Mouse (Mus musculus) cerebellum, adult 2 months (tissue): ENCODE measurements around the gene Samd10. TPM values are rescaled to one million over a fixed set of nuclear protein-coding genes. Genes with fewer than 3 reads are reported as not detected.

Experiments
- DNase-seq, 2 experiments: peaks; one replicate each; pipeline ENCODE4 v3.0.0; 2021
- H3K27ac ChIP-seq: fragments of 200-500 bp; 2 replicates; pipeline ENCODE4 v1.5.1; 2012; ENCODE audit warnings: low read length, control low read depth, inconsistent platforms; ENCODE audit not compliant: insufficient read depth
- H3K27me3 ChIP-seq: fragments of 200-500 bp; 2 replicates; pipeline ENCODE4 v1.6.1; 2012; ENCODE audit warnings: inconsistent platforms, mild to moderate bottlenecking, low read length, moderate library complexity; ENCODE audit not compliant: control insufficient read depth, insufficient read depth
- H3K4me1 ChIP-seq: fragments of 200-500 bp; 2 replicates; pipeline ENCODE4 v1.6.1; 2011; ENCODE audit warnings: low read length; ENCODE audit not compliant: control insufficient read depth, insufficient read depth
- H3K4me3 ChIP-seq: fragments of 200-500 bp; replicated peaks from 2 replicates; pipeline ENCODE3; 2011; ENCODE audit warnings: mild to moderate bottlenecking, low read depth, low read length, control low read depth; ENCODE audit not compliant: insufficient read depth
- POLR2A ChIP-seq: fragments of 200-500 bp; IDR thresholded peaks from 2 replicates; pipeline ENCODE4 v1.6.1; 2011; ENCODE audit warnings: low read length, control low read depth, borderline replicate concordance; ENCODE audit not compliant: insufficient read depth
- WGBS: fragments of 180-500 bp; shearing (Covaris S2); methylation state at CpG from one replicate; pipeline ENCODE4 v1.1.7; 2018; 5-methylcytosine and 5-hydroxymethylcytosine counted together
- polyA plus RNA-seq: library from polyadenylated mRNA; depleted of rRNA; stranded (reverse); fragments of >200 nt; gene quantifications from 2 replicates; pipeline ENCODE4 v1.2.3, GENCODE M21; 2012; rRNA removed

Samd10 gene
- polyA plus RNA-seq, 1 experiment, result 61.0 TPM

DNA sequence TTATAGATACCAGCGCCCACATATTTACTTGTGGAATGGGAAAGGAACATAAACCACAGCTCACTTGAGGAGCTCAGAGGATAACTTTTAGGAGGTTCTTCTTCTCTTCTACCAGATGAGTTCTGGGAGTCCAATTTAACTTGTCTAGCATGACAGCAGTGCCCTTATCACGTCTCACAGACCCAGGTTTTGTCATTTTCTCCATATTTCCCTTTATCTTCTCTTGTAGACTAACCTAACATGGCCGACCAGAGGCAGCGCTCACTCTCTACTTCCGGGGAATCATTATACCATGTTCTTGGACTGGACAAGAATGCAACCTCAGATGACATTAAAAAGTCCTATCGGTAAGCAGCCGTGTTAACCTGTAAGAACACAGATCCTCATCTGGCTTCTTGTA is 52.9 kb downstream of the Samd10 start:
- peaks cover 6% of the 10 kb centered on the region for H3K4me1 ChIP-seq
- no peak overlapping the region for H3K27ac ChIP-seq
- WGBS, result 97% methylated on average over 7 of the region's 7 CpGs
- H3K4me3 ChIP-seq, result no peak overlapping the region
- no peak for TF ChIP-seq POLR2A
- H3K27me3 ChIP-seq, result no peaks in the 10 kb centered on the region
- DNase-seq, result no peak

Other genes with a start within 250 kb of the Samd10 start
- 102 and 106 TPM in 2 replicates for gene Zgpat, start 234.3 kb downstream of the Samd10 start, polyA plus RNA-seq
- gene Arfrp1, start 233.8 kb downstream of the Samd10 start, polyA plus RNA-seq, result 75.6 and 77.7 TPM in 2 replicates
- 79.8 and 85.0 TPM in 2 replicates for gene Lime1, start 219.1 kb downstream of the Samd10 start, polyA plus RNA-seq
- 31.9 and 34.6 TPM in 2 replicates for gene Zbtb46, start 139.8 kb downstream of the Samd10 start, polyA plus RNA-seq
- gene Abhd16b, start 106.0 kb downstream of the Samd10 start, polyA plus RNA-seq, result not detected in 2 replicates
- gene Tpd52l2, start 102.1 kb downstream of the Samd10 start, polyA plus RNA-seq, result 154 and 159 TPM in 2 replicates
- gene Dnajc5, start 78.7 kb downstream of the Samd10 start, polyA plus RNA-seq, result 218 and 230 TPM in 2 replicates
- 142 and 149 TPM in 2 replicates for gene Uckl1, start 14.3 kb downstream of the Samd10 start, polyA plus RNA-seq
- 44.2 and 44.6 TPM in 2 replicates for gene Prpf6, start 7.3 kb downstream of the Samd10 start, polyA plus RNA-seq
- 55.5 and 55.6 TPM in 2 replicates for gene Zfp512b, start 6.4 kb downstream of the Samd10 start, polyA plus RNA-seq
- 0.21 and 0.26 TPM in 2 replicates for gene Gm29797, start 57.8 kb upstream of the Samd10 start, polyA plus RNA-seq
- gene Sox18, start 72.4 kb upstream of the Samd10 start, polyA plus RNA-seq, result 15.1 and 17.8 TPM in 2 replicates
- gene Tcea2, start 81.1 kb upstream of the Samd10 start, polyA plus RNA-seq, result 128 and 138 TPM in 2 replicates
- 29.2 and 30.6 TPM in 2 replicates for gene Rgs19, start 94.8 kb upstream of the Samd10 start, polyA plus RNA-seq
- not detected in 2 replicates for gene Lkaaear1, start 99.2 kb upstream of the Samd10 start, polyA plus RNA-seq
- 28.6 and 35.1 TPM in 2 replicates for gene Oprl1, start 115.8 kb upstream of the Samd10 start, polyA plus RNA-seq
- gene Myt1, start 164.1 kb upstream of the Samd10 start, polyA plus RNA-seq, result 44.2 and 47.5 TPM in 2 replicates
- 94.1 and 105 TPM in 2 replicates for gene Pcmtd2, start 238.6 kb upstream of the Samd10 start, polyA plus RNA-seq